Mouse (Mus musculus) brown adipose tissue, adult 24 weeks (tissue): Measurements from ENCODE around the gene Tesc. TPM values are rescaled to one million over a fixed set of nuclear protein-coding genes. Genes with fewer than 3 reads are reported as not detected.

Experiments used
- polyA plus RNA-seq: library from polyadenylated mRNA; stranded (reverse); fragments of >200 nt; gene quantifications from 2 replicates; pipeline ENCODE4 v1.2.4, GENCODE M21; 2012; ENCODE audit not compliant: missing spikeins, insufficient read depth, insufficient read length

Tesc gene
- polyA plus RNA-seq, 1 experiment, result 8.8 TPM

Other genes with a start within 250 kb of the Tesc start
- gene Nos1, start 246.7 kb upstream of the Tesc start, polyA plus RNA-seq, result 0.28 and 0.29 TPM in 2 replicates
- gene Fbxo21, start 51.0 kb upstream of the Tesc start, polyA plus RNA-seq, result 37.9 and 55.5 TPM in 2 replicates
- 18.4 and 27.2 TPM in 2 replicates for gene Fbxw8, start 127.7 kb downstream of the Tesc start, polyA plus RNA-seq
- not detected in 2 replicates for gene Hrk, start 136.9 kb downstream of the Tesc start, polyA plus RNA-seq
- gene Rnft2, start 217.4 kb downstream of the Tesc start, polyA plus RNA-seq, result 1.7 and 2.9 TPM in 2 replicates
- 11.3 and 12.3 TPM in 2 replicates for gene 2410131K14Rik, start 217.5 kb downstream of the Tesc start, polyA plus RNA-seq